Mouse (Mus musculus): ENCODE data around the gene Cuedc2. TPM values are rescaled to one million over a fixed set of nuclear protein-coding genes. Genes with fewer than 3 reads are reported as not detected.

The Cuedc2 gene
- polyA plus RNA-seq, 1 experiment from 2014 or later = 260 TPM

DNA sequence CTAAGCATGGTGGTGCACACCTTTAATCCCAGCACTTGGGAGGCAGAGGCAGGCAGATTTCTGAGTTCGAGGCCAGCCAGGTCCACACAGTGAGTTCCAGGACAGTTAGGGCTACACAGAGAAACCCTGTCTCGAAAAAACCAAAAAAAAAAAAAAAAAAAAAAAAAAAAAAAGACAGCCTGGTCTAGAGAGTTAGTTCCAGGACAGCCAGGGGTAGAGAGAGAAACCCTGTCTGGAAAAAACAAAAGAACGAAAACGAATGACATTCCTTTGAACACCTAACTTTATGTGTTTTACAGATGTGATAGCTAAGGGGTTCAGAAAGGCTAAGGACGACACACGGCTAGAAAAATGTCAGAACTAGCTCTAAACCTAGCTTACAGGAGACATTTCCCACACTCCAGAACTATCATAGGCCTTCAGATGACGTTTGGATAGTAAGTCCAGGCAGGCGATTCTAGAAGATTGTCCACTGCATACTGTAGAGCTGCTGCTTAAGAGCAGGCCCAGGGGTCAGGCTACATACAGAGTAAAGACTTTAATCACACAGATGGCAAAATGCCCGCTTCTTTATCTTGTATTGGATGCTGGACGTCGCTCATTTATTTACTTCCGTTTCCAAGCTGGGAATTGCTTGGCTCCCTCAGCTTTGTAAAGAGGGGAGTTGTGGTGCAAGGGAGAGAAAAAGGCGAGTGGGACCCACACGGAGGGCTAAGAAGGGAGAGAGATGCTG, 9.6 kb upstream of the Cuedc2 start:
- peak overlapping the region; percentile 72 for H3K27ac ChIP-seq (ENCODE audit: low read depth, low read length)
- H3K4me2 ChIP-seq (replicated peaks; ENCODE audit: low read depth, low read length) = peak overlapping the region; percentile 96
- ATAC-seq (ENCODE audit: low FRiP score) (0 out of 2 replicates have a peak, but pooled peaks have one; percentile 43), DNase-seq (ENCODE audit: low spot score) (no peak)
- H3K4me1 ChIP-seq (replicated peaks; ENCODE audit: control insufficient read depth, insufficient read depth, low read length) = no peaks in the 10 kb centered on the region
- H3K27me3 ChIP-seq (ENCODE audit: control insufficient read depth, insufficient read depth, low read length) = peaks cover 12% of the 10 kb centered on the region
- peak overlapping the region; percentile 67 for H3K9ac ChIP-seq (ENCODE audit: low read depth, low read length)
- no peaks in the 10 kb centered on the region for H3K36me3 ChIP-seq (ENCODE audit: control insufficient read depth, insufficient read depth, low read length)
- 35% methylated on average over 14 of the region's 14 CpGs for WGBS
- no peaks in the 10 kb centered on the region for H3K9me3 ChIP-seq (ENCODE audit: control insufficient read depth, low read length)
- peak overlapping the region; percentile 50 for H3K4me3 ChIP-seq (ENCODE audit: low read depth, low read length)

DNA sequence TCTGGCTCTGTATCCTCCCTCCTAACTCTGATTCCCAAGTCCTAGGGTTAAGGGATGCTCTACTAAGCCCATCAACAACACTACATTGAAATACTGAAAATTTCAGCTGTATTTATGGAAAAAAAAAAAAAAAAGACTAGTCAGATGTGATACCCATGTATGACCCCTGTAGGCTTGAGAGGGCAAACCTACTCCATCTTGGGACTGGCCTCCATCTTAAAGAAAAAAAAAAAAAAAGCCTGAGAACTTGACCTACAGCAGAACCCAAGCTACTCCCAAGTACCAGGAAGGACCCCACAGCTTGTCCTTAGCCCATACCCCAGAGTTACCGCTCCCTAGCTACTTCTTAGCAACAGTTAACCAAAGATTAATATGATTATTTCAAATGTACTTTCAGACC, 8.6 kb upstream of the Cuedc2 start:
- 100% methylated on average over 1 of the region's 1 CpGs for WGBS
- no peak for DNase-seq (ENCODE audit: low spot score)
- H3K36me3 ChIP-seq (ENCODE audit: control insufficient read depth, insufficient read depth, low read length) = no peaks in the 10 kb centered on the region
- ATAC-seq (ENCODE audit: low FRiP score) = no peak
- H3K4me2 ChIP-seq (replicated peaks; ENCODE audit: low read depth, low read length) = no peak overlapping the region
- H3K4me3 ChIP-seq (ENCODE audit: low read depth, low read length) = no peak overlapping the region
- no peaks in the 10 kb centered on the region for H3K4me1 ChIP-seq (replicated peaks; ENCODE audit: control insufficient read depth, insufficient read depth, low read length)
- H3K27me3 ChIP-seq (ENCODE audit: control insufficient read depth, insufficient read depth, low read length) = peaks cover 12% of the 10 kb centered on the region
- no peaks in the 10 kb centered on the region for H3K9me3 ChIP-seq (ENCODE audit: control insufficient read depth, low read length)
- no peak overlapping the region for H3K27ac ChIP-seq (ENCODE audit: low read depth, low read length)
- H3K9ac ChIP-seq (ENCODE audit: low read depth, low read length) = no peak overlapping the region

DNA sequence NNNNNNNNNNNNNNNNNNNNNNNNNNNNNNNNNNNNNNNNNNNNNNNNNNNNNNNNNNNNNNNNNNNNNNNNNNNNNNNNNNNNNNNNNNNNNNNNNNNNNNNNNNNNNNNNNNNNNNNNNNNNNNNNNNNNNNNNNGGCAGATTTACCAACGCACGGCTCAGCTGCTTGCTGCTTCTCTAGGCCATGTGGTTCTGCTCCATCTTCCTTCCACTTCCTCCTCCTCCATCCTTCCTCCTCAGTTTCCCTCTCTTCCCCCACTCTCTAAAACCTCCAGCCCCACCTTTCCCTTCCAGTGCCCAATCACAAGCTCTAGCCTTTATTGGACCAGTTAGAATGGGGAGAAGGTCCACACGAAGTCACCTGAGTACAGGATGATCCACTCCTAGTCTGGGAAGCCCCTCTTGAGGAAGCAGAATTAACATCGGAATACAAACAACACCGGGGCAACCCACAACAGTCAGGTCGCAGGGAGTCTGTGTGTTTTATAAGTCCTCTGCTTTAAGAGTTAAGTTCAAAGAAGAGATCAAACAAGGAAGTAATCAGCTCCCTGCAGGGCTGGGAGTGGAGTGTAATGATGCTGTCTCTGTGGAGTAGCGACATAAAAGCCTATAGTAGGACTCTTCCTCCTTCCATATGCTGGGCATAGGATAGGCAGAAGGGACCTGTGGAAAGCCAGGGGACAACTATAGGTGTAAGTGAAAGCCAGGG, 6.4 kb upstream of the Cuedc2 start:
- Histone ChIP-seq H3K36me3 (ENCODE audit: control insufficient read depth, insufficient read depth, low read length) (no peaks in the 10 kb centered on the region), H3K9ac (ENCODE audit: low read depth, low read length) (no peak overlapping the region), H3K4me3 (ENCODE audit: low read depth, low read length) (no peak overlapping the region), H3K9me3 (ENCODE audit: control insufficient read depth, low read length) (no peaks in the 10 kb centered on the region), H3K4me1 (replicated peaks; ENCODE audit: control insufficient read depth, insufficient read depth, low read length) (no peaks in the 10 kb centered on the region), H3K27ac (ENCODE audit: low read depth, low read length) (no peak overlapping the region), H3K27me3 (ENCODE audit: control insufficient read depth, insufficient read depth, low read length) (peaks cover 4% of the 10 kb centered on the region; the same call in 1 of the 2 replicates), H3K4me2 (replicated peaks; ENCODE audit: low read depth, low read length) (no peak overlapping the region)
- DNase-seq (ENCODE audit: low spot score) (no peak), ATAC-seq (ENCODE audit: low FRiP score) (no peak)
- 25% methylated on average over 7 of the region's 7 CpGs for WGBS

DNA sequence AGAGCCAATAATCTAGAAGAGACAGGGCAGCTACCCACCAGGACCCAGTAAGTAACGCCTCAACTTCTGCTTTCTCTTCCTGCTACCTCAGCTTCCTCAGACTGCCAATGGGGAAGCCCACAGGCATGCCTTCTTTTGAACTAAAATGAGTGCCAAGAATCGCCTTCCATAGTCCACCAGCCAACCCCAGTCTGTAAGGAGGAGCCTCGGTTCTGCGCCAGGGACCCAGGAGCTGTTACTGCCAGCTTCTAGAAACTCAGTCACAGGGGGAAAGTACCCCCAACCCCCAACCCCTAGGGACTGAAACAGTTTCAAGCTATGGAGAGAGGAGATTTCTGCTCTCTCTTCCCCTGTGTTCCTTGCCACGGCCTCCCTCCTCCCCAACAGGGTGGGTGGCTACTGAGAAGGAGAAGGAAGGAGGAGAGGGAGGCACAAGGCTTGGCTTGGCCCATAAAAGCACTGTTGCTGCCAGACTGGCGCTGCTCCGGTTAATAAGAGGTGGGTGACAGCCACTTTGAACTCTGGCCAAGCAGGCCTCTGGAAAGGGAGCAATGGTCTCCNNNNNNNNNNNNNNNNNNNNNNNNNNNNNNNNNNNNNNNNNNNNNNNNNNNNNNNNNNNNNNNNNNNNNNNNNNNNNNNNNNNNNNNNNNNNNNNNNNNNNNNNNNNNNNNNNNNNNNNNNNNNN, 927 bp upstream of the Cuedc2 start:
- Histone ChIP-seq H3K4me3 (ENCODE audit: low read depth, low read length) (no peak overlapping the region), H3K9me3 (ENCODE audit: control insufficient read depth, low read length) (no peaks in the 10 kb centered on the region), H3K27ac (ENCODE audit: low read depth, low read length) (no peak overlapping the region; the same call in 1 of the 2 replicates), H3K4me2 (replicated peaks; ENCODE audit: low read depth, low read length) (no peak overlapping the region), H3K9ac (ENCODE audit: low read depth, low read length) (peak overlapping the region; percentile 31; the same call in 1 of the 2 replicates), H3K27me3 (ENCODE audit: control insufficient read depth, insufficient read depth, low read length) (no peaks in the 10 kb centered on the region), H3K4me1 (replicated peaks; ENCODE audit: control insufficient read depth, insufficient read depth, low read length) (peaks cover 5% of the 10 kb centered on the region), H3K36me3 (ENCODE audit: control insufficient read depth, insufficient read depth, low read length) (no peaks in the 10 kb centered on the region)
- ATAC-seq (ENCODE audit: low FRiP score) = peak; percentile 31
- WGBS = 81% methylated on average over 7 of the region's 7 CpGs
- DNase-seq (ENCODE audit: low spot score) = no peak

DNA sequence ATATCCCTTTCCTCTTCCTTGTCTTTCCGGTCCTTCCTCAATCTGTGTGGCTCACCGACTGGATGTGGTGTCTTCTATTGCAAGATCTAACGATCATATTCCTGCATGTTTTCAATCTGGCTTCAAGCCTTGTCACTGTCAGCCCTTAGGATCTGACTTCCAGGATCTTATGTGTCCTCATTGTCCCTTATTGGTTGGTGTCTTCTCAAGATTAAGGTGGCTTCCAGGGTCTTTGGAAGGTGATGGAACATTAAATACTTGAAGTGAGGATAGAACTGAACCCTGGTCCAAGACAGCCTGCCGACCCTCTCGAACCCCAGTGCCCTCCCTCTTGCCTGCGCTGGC, 412 bp upstream of the Cuedc2 start:
- Histone ChIP-seq H3K4me2 (replicated peaks; ENCODE audit: low read depth, low read length) (peak overlapping the region; percentile 21; the same call in 1 of the 2 replicates), H3K4me3 (ENCODE audit: low read depth, low read length) (no peak overlapping the region), H3K9ac (ENCODE audit: low read depth, low read length) (peak overlapping the region; percentile 31)

DNA sequence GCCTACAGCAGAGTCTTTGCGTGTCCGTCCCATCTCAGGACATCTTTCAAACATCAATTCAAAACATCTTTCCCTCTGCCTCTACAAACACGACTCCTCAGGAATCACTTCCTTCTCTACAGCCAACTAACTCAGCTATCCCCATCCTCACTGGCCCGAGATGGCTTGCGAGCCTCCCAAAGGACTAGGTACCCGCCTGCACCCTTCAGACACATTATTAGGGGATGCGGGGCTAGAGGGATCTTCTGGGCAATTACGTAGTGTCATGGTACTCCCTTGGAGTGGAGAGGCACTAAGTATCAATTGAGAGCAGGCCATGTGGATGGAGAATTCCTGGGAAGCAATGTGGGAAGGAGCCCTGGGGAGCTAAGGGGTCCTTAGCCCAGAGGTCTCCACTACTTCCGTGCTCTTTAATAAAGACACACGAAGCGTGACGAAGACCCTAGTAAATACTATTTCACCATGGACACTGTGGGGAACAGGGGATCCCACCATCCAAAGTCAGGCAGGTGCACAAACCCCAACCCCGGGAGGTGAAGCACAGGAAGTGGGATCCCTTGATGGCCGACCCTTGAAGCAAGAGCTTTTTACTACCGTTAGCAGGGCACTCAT, 677 bp downstream of the Cuedc2 start:
- WGBS = 33% methylated on average over 15 of the region's 15 CpGs
- ATAC-seq (ENCODE audit: low FRiP score) = peak; percentile 36; the same call in 1 of the 2 replicates
- peak overlapping the region; percentile 54 for H3K27ac ChIP-seq (ENCODE audit: low read depth, low read length)

More for the DNA sequence above, 412 bp upstream of the Cuedc2 start:
- WGBS = 58% methylated on average over 6 of the region's 6 CpGs
- Histone ChIP-seq H3K9me3 (ENCODE audit: control insufficient read depth, low read length) (no peaks in the 10 kb centered on the region), H3K27me3 (ENCODE audit: control insufficient read depth, insufficient read depth, low read length) (no peaks in the 10 kb centered on the region), H3K4me1 (replicated peaks; ENCODE audit: control insufficient read depth, insufficient read depth, low read length) (peaks cover 5% of the 10 kb centered on the region), H3K36me3 (ENCODE audit: control insufficient read depth, insufficient read depth, low read length) (no peaks in the 10 kb centered on the region), H3K27ac (ENCODE audit: low read depth, low read length) (no peak overlapping the region)
- ATAC-seq (ENCODE audit: low FRiP score) (no peak), DNase-seq (ENCODE audit: low spot score) (no peak)

DNA sequence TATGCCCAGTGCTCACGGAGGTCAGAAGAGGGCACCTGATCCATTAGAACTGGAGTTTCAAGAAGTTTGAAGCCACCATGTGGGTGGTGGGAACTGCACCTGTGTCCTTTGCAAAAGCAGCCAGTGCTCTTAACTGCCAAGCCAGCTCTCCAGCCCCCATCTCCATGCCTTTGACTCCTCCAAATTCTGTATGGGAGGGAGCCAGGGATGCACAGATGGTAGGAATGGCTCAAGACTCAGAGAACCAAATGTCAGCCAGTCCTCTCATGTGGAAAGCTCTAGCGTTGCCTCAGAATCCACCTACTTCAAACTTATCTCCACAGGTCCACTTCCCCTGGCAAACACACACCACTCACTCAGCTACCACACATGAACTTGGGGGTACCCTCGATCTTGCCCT, 4.6 kb downstream of the Cuedc2 start:
- H3K27me3 ChIP-seq (ENCODE audit: control insufficient read depth, insufficient read depth, low read length) = no peaks in the 10 kb centered on the region
- no peak overlapping the region for H3K9ac ChIP-seq (ENCODE audit: low read depth, low read length)
- H3K27ac ChIP-seq (ENCODE audit: low read depth, low read length) = no peak overlapping the region
- peaks cover 11% of the 10 kb centered on the region for H3K4me1 ChIP-seq (replicated peaks; ENCODE audit: control insufficient read depth, insufficient read depth, low read length)
- peaks cover 5% of the 10 kb centered on the region; the same call in 1 of the 2 replicates for H3K36me3 ChIP-seq (ENCODE audit: control insufficient read depth, insufficient read depth, low read length)
- H3K4me2 ChIP-seq (replicated peaks; ENCODE audit: low read depth, low read length) = no peak overlapping the region
- H3K9me3 ChIP-seq (ENCODE audit: control insufficient read depth, low read length) = no peaks in the 10 kb centered on the region
- 81% methylated on average over 3 of the region's 3 CpGs for WGBS
- no peak overlapping the region for H3K4me3 ChIP-seq (ENCODE audit: low read depth, low read length)
- ATAC-seq (ENCODE audit: low FRiP score) = no peak
- DNase-seq (ENCODE audit: low spot score) = no peak

More for the DNA sequence above, 677 bp downstream of the Cuedc2 start:
- H3K27me3 ChIP-seq (ENCODE audit: control insufficient read depth, insufficient read depth, low read length) = no peaks in the 10 kb centered on the region
- DNase-seq (ENCODE audit: low spot score) = no peak
- H3K4me1 ChIP-seq (replicated peaks; ENCODE audit: control insufficient read depth, insufficient read depth, low read length) = peaks cover 5% of the 10 kb centered on the region
- H3K4me2 ChIP-seq (replicated peaks; ENCODE audit: low read depth, low read length) = peak overlapping the region; percentile 79
- no peaks in the 10 kb centered on the region for H3K9me3 ChIP-seq (ENCODE audit: control insufficient read depth, low read length)
- H3K36me3 ChIP-seq (ENCODE audit: control insufficient read depth, insufficient read depth, low read length) = no peaks in the 10 kb centered on the region
- peak overlapping the region; percentile 67 for H3K4me3 ChIP-seq (ENCODE audit: low read depth, low read length)
- peak overlapping the region; percentile 64 for H3K9ac ChIP-seq (ENCODE audit: low read depth, low read length)

DNA sequence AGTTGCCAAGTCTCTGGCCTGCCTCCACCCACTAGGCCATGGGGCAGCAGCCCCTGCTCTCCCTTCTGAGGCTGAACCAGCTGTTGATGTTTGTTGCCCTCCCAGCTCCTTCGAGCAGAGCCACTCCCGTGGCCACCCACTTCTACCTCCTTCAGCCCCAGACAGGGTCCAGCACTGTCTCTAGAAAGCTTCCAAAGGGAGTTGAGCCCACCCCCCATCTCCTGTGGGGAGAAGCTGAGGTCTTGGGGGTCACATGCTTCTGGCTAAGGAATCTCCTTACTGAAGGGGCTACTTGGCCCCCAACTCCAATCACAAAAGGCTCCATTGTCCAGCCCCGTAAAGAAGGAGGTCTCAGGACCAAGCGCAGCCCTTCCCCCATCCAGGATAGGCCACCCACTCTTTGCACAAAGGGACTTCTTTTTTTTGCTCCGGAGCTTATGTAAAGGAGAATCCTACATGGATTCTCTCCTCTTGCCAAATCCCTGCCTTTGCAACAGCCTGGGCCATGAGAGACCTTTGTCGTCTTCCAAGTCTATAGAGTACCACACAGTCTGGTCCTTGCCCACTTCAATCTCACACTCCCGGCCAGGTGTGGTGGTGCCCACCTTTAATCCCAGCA, 5.7 kb downstream of the Cuedc2 start:
- ATAC-seq (ENCODE audit: low FRiP score) = no peak
- no peak for DNase-seq (ENCODE audit: low spot score)
- no peaks in the 10 kb centered on the region for H3K27me3 ChIP-seq (ENCODE audit: control insufficient read depth, insufficient read depth, low read length)
- WGBS = 40% methylated on average over 7 of the region's 7 CpGs
- no peak overlapping the region for H3K4me2 ChIP-seq (replicated peaks; ENCODE audit: low read depth, low read length)
- no peak overlapping the region for H3K27ac ChIP-seq (ENCODE audit: low read depth, low read length)
- no peaks in the 10 kb centered on the region for H3K9me3 ChIP-seq (ENCODE audit: control insufficient read depth, low read length)
- H3K36me3 ChIP-seq (ENCODE audit: control insufficient read depth, insufficient read depth, low read length) = peaks cover 5% of the 10 kb centered on the region; the same call in 1 of the 2 replicates
- no peak overlapping the region for H3K4me3 ChIP-seq (ENCODE audit: low read depth, low read length)
- H3K9ac ChIP-seq (ENCODE audit: low read depth, low read length) = no peak overlapping the region
- peaks cover 11% of the 10 kb centered on the region for H3K4me1 ChIP-seq (replicated peaks; ENCODE audit: control insufficient read depth, insufficient read depth, low read length)

Data from hindbrain, embryonic 11.5 days (tissue).